Mouse (Mus musculus) erythroid progenitor cell, adult 5-6 weeks (primary cell): ENCODE data around the gene Syp. TPM values are rescaled to one million over a fixed set of nuclear protein-coding genes. Genes with fewer than 3 reads are reported as not detected.

Experiments
- ATAC-seq: replicated peaks from 2 replicates; pipeline ENCODE4 v1.8.0; 2016; ENCODE audit warnings: moderate number of reproducible peaks, mild to moderate bottlenecking, moderate TSS enrichment, inconsistent platforms; ENCODE audit not compliant: poor library complexity, low FRiP score, severe bottlenecking
- total RNA-seq, 2 experiments: library from RNA; stranded (forward) in 1 of 2; stranded (reverse) in 1 of 2; fragments of 150-400 nt in 1 of 2; fragments of 186-747, 209-891 nt in 1 of 2; gene quantifications; 2 replicates each; pipeline versions ENCODE4 v1.2.3 to v1.2.4; 2015 to 2017; ENCODE audit warnings: low replicate concordance in 2 of 2

The Syp gene
- total RNA-seq, 2 experiments from 2014 or later, result not detected

- ATAC-seq, result no peak
Measured at GRCm38 (mm10) chrX:7658785-7659589, 20.7 kb downstream of the Syp start.

- ATAC-seq, result no peak
Measured at GRCm38 (mm10) chrX:7661086-7661485, 22.8 kb downstream of the Syp start.

DNA sequence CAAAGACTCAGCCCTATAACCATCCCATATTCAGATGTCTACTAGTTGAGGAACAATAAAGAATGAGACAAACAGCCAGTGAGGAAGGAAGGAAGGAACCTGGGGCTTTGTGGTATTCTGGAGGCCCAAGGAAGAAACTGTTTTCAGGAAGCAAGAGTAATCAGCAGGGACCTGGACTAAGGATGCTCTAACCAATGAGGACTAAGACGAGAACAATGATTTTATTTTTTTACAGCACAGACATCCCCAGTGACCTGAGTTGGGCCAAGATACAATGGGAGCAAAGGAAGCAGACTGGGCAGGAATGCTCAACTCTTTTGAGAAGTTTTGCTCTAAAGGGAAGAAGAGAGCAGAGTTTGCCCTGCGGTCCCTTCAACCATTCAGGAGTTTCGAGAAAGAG is 24.7 kb downstream of the Syp start:
- no peak for ATAC-seq

DNA sequence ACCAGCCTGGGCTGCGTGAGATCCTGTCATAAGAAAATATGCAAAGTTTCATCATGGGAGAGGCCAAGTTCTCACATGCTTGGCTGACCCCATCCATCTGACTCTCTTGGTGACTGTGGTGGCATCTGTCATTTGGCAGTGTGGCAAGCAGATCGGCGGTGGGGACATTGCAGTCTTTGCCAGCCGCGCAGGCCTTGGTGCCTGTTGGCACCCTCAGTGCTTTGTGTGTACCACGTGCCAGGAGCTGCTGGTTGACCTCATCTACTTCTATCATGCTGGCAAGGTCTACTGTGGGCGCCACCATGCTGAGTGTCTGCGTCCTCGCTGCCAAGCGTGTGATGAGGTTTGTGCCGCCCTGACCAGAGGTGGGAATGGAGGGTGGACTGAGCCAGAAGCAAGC is 26.5 kb downstream of the Syp start:
- no peak for ATAC-seq

GRCm38 (mm10) chrX:7665739-7666502 is 27.6 kb downstream of the Syp start:
- ATAC-seq, result no peak

DNA sequence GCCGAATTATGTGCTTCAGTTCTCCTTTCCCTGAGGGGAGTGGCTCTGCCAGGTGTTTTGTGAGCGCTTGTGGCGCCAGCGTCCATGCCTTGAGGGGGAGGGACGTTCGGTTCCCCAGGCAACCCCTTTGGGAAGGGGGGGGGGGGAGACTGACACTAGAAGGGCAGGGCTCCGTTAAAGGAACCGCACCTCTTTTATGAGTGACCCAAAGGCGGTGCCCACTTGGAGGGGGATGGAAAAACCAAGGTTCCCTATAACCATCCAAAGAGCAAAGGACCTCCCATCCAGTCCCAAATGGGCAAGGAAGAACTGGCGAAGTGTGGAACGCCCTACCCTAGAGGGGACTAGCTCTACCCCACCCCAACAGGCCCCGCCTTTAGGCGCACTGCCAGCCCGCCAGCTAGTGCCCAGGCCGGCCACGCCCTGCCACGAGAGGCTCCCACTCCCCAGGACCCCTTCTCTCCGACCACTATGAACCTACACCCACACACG is 32.2 kb downstream of the Syp start:
- peak; percentile 83 for ATAC-seq

DNA sequence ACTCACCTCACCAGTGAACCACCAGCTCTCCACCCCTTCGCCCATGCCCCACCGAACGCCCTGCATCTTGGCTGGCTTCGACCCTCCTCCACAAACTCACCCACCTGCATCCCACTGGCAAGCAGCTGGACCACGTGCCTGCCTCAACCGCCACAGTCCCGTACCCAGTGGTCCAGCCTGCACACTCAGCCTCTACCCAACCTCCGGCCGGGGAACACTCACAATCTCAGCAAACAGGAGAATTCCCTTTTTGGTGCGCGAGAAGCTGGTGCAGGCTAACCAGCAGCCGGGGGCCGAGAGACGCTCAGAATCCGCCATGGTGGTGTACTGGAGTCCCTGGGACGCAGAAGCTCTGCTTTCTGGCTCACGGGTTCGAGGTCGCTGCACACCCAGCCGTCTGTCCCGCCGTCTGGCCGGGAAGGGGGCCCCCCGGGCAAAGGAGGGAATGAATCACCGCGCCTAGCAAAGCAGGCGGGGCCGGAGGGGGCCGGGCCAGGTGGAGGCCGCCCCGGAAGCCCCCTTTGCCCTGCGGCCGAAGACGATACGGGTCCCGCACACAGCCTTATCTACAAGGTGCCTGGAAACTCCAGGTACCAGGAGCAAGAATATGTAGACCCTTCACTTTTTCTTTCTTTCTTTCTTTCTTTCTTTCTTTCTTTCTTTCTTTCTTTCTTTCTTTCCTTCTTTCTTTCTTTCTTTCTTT is 32.8 kb downstream of the Syp start, which contains the start of gene Plp2:
Plp2 (minus strand) TSS at position 470 of the 703 bp plus-strand sequence.
- ATAC-seq, result no peak; the same call in 1 of the 2 replicates

DNA sequence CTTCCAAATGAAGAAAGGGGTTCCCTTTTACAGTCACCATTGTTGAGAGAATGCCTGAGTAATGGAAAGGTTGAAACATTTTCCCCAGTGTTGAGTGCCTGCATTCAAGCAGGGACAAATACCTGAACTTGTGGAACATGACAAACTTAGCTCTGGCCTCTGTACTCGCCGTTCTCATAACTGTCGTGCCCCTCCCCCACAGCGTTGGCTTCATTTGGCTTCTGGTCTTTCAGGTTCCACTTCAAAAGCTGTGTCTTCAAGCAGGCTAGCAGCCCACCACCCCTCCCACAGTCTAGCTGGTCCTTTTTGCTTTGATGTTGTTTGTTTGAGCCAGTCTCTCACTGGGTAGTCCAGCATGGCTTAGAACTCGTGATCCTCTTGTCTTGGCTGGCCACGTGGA is 34.5 kb downstream of the Syp start:
- ATAC-seq, result no peak

GRCm38 (mm10) chrX:7673578-7674281 is 35.5 kb downstream of the Syp start:
- ATAC-seq, result no peak

GRCm38 (mm10) chrX:7674284-7675000 is 36.2 kb downstream of the Syp start:
- ATAC-seq, result no peak

DNA sequence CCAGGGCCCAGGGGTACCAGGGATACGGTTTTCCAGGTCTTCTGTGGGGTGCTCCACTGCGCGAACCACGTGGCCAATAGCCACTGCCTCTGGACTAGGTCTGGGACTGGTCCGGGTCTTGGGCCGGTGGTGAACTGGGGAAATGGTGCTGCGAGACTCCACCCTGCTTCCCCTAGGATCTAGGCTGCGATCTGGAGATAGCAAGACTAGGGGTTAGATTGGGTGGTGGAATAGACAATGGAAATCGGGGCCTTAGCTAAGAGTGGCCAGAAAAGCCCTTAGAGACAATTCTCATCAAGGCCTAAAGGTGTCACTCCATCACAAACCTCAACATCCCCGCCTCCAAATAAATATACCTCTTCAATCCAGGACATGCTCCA is 36.7 kb downstream of the Syp start:
- ATAC-seq, result no peak

DNA sequence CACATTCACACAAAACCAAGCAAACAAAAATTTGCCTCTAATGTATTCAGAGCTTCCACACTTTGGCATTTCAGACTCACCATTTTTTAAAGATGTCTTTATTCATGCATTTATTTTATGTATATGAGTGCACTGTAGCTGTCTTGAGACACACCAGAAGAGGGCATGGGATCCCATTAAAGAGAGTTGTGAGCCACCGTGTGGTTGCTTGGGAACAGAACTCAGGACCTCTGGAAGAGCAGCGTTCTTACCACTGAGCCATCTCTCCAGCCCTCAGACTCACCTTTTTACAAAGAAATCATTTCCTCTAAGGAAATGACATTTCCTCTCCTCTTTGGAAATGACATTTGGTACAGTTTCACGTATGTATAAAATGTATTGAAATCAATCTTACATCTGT is 40.7 kb downstream of the Syp start:
- no peak for ATAC-seq

- ATAC-seq, result peak; percentile 99
Measured at GRCm38 (mm10) chrX:7679405-7680056, 41.3 kb downstream of the Syp start.

- ATAC-seq, result no peak
Measured at GRCm38 (mm10) chrX:7680057-7680412, 41.8 kb downstream of the Syp start.

DNA sequence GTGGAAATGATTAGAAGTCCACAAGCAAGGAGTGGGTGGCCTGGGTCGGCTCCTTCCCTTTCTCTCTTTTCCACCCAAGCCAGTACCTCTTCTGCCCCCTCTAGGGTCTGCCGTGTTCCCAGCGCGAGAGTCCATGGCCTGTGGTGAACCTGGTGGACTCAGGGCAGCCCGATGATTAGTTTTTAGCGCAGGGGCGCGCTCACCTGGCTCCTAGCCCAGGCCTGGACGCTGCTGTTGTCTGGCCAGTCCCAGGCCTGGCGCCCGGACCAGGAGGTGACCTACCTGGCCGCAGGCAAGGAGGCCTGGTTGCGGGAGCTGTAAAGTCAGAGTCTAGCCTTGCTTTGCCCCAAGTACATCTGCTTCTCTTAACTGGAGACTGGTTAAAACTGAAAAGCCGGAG is 42.6 kb downstream of the Syp start, which contains the start of gene Magix:
Magix (minus strand) TSS at position 388 of the 400 bp plus-strand sequence.
- no peak for ATAC-seq

GRCm38 (mm10) chrX:7688321-7688720 is 50.0 kb downstream of the Syp start:
- ATAC-seq, result no peak

- ATAC-seq, result no peak
Measured at GRCm38 (mm10) chrX:7690486-7690885, 52.2 kb downstream of the Syp start.

DNA sequence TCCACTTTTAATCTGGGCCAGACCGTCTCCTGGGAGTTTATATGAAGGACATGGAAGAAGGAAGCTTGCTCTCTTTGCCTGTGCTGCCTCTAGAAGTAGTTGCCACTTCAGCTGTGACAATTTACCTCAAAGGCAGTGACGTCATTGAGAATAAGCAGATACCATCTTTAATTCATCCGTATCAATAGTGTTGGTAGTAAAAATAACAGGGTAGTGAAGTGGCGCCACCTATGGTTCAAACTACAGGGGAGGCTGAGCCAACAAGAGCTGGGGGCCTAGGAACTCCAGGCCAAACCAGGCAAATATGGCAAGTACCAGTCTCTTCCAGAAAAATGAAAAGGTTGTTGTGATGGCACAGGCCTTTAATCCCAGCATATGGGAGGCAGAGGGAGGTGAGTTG is 54.6 kb downstream of the Syp start:
- no peak for ATAC-seq

DNA sequence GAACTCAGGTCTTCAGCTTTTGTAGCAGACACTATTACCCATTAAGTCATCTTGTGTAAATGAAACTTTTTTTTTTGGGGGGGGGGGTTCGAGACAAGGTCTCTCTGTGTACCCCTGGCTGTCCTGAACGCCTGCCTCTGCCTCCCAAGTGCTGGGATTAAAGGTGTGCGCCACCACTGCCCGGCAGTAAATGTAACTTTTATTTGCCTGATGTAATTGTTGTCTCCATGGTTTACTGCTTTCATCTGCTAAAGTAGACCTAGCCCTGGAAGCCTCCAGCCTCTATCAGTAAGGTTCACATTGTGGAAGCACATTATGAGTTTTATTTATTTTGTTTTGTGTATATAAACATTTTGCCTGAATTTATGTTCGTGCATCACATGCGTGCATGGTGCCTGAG is 58.2 kb downstream of the Syp start:
- peak; percentile 3; the same call in 1 of the 2 replicates for ATAC-seq
